Mouse (Mus musculus) G1E (cell line): ENCODE results near the gene Cxcl17. TPM values are rescaled to one million over a fixed set of nuclear protein-coding genes. Genes with fewer than 3 reads are reported as not detected.

Experiments used
- ATAC-seq: 2 replicates; pipeline ENCODE4 v1.8.0; 2016; ENCODE audit warnings: mild to moderate bottlenecking; ENCODE audit not compliant: insufficient number of reproducible peaks, poor library complexity, low FRiP score, severe bottlenecking; ENCODE audit errors: extremely low read depth
- DNase-seq: peaks from one replicate; pipeline ENCODE4 v3.0.0; 2012; ENCODE audit warnings: low spot score
- H3K27me3 ChIP-seq: 2 replicates; pipeline ENCODE4 v1.6.1; 2012; ENCODE audit warnings: mild to moderate bottlenecking, low read length, inconsistent platforms; ENCODE audit not compliant: insufficient read depth
- H3K36me3 ChIP-seq: replicated peaks from 2 replicates; pipeline ENCODE3; 2012; ENCODE audit warnings: mild to moderate bottlenecking, inconsistent platforms
- H3K4me1 ChIP-seq: 2 replicates; pipeline ENCODE4 v1.6.1; 2012; ENCODE audit warnings: low read depth, low read length, inconsistent platforms, mixed read lengths; ENCODE audit not compliant: insufficient read depth
- H3K4me3 ChIP-seq: 2 replicates; pipeline ENCODE4 v1.5.1; 2012; ENCODE audit warnings: low read depth, mild to moderate bottlenecking, inconsistent platforms, low read length, moderate library complexity, mixed read lengths
- H3K9me3 ChIP-seq: replicated peaks from 2 replicates; pipeline ENCODE4 v1.6.1; 2012; ENCODE audit warnings: inconsistent platforms
- CTCF ChIP-seq: IDR thresholded peaks from 2 replicates; pipeline ENCODE4 v1.5.1; 2012; ENCODE audit warnings: low read depth, low read length, inconsistent platforms, mixed read lengths
- GATA1 ChIP-seq: IDR thresholded peaks from 2 replicates; pipeline ENCODE4 v1.6.1; 2012; ENCODE audit warnings: borderline replicate concordance, low read length, inconsistent platforms, mixed read lengths
- GATA2 ChIP-seq: IDR thresholded peaks from 2 replicates; pipeline ENCODE4 v1.6.1; 2012; ENCODE audit warnings: low read depth, low read length, inconsistent platforms, borderline replicate concordance
- POLR2AphosphoS5 ChIP-seq: IDR thresholded peaks from 2 replicates; pipeline ENCODE4 v1.6.1; 2012; ENCODE audit warnings: low read depth, low read length, inconsistent platforms; ENCODE audit not compliant: insufficient replicate concordance
- TAL1 ChIP-seq: conservative IDR thresholded peaks from 2 replicates; pipeline ENCODE4 v1.6.1; 2012; ENCODE audit warnings: low read depth, low read length, inconsistent platforms, mixed read lengths
- polyA plus RNA-seq: library from polyadenylated mRNA; stranded (reverse); fragments of >175 nt; gene quantifications from 2 replicates; pipeline ENCODE4 v1.2.3, GENCODE M21; 2012
- total RNA-seq, 2 experiments: library from RNA; stranded (forward) in 1 of 2; stranded (reverse) in 1 of 2; fragments of 200-1000 nt in 1 of 2; fragments of >200 nt in 1 of 2; fragmentation: Nextera tagmentation in 1 of 2; gene quantifications; 2 replicates each; pipeline ENCODE4 v1.2.3; 2014 to 2017

Cxcl17 gene
- total and polyA plus RNA-seq, 3 experiments: not detected

GRCm38 (mm10) chr7:25381284-25381680 lies 31.4 kb downstream of the Cxcl17 start:
- Histone ChIP-seq H3K9me3 (no peaks in the 10 kb centered on the region), H3K27me3 (peaks cover 11% of the 10 kb centered on the region), H3K4me1 (peaks cover 28% of the 10 kb centered on the region), H3K36me3 (peaks cover 71% of the 10 kb centered on the region), H3K4me3 (no peak overlapping the region)
- DNase-seq: no peak
- no peak for ATAC-seq
- TF ChIP-seq GATA1 (no peak), GATA2 (no peak), POLR2AphosphoS5 (no peak), CTCF (no peak), TAL1 (no peak)

- H3K36me3 ChIP-seq: peaks cover 67% of the 10 kb centered on the region
- no peak overlapping the region for H3K4me3 ChIP-seq
- no peaks in the 10 kb centered on the region for H3K9me3 ChIP-seq
- no peak for DNase-seq
- TF ChIP-seq GATA2: no peak
- H3K4me1 ChIP-seq: peaks cover 22% of the 10 kb centered on the region
- ATAC-seq: no peak
- peaks cover 15% of the 10 kb centered on the region for H3K27me3 ChIP-seq
These were observed 32.0 kb downstream of the Cxcl17 start for GRCm38 (mm10) chr7:25380392-25381283.

- H3K4me1 ChIP-seq: peaks cover 13% of the 10 kb centered on the region
- H3K4me3 ChIP-seq: no peak overlapping the region
- no peaks in the 10 kb centered on the region for H3K9me3 ChIP-seq
- H3K36me3 ChIP-seq: peaks cover 58% of the 10 kb centered on the region
- peaks cover 21% of the 10 kb centered on the region for H3K27me3 ChIP-seq
- TF ChIP-seq GATA2 (no peak), POLR2AphosphoS5 (no peak), TAL1 (no peak), CTCF (no peak), GATA1 (no peak)
- no peak for ATAC-seq
- no peak for DNase-seq
These were observed 32.9 kb downstream of the Cxcl17 start for GRCm38 (mm10) chr7:25379551-25380351.

- Histone ChIP-seq H3K27me3 (peaks cover 26% of the 10 kb centered on the region), H3K36me3 (peaks cover 45% of the 10 kb centered on the region), H3K9me3 (no peaks in the 10 kb centered on the region), H3K4me3 (no peak overlapping the region), H3K4me1 (peaks cover 8% of the 10 kb centered on the region; the same call in 1 of the 2 replicates)
- TF ChIP-seq GATA2 (no peak), CTCF (no peak), POLR2AphosphoS5 (no peak), TAL1 (no peak), GATA1 (no peak)
- no peak for ATAC-seq
- DNase-seq: no peak
These were observed 34.2 kb downstream of the Cxcl17 start for GRCm38 (mm10) chr7:25378181-25379100.

GRCm38 (mm10) chr7:25377100-25377700 lies 35.5 kb downstream of the Cxcl17 start:
- Histone ChIP-seq H3K36me3 (peaks cover 34% of the 10 kb centered on the region), H3K4me1 (peaks cover 8% of the 10 kb centered on the region; the same call in 1 of the 2 replicates), H3K9me3 (no peaks in the 10 kb centered on the region), H3K4me3 (no peak overlapping the region), H3K27me3 (peaks cover 33% of the 10 kb centered on the region)
- TF ChIP-seq GATA2 (no peak), CTCF (no peak), POLR2AphosphoS5 (no peak), TAL1 (no peak), GATA1 (no peak)
- no peak for DNase-seq
- no peak for ATAC-seq
